Mouse (Mus musculus) liver, embryonic 15.5 days (tissue): ENCODE measurements around the gene Elovl1. TPM values are rescaled to one million over a fixed set of nuclear protein-coding genes. Genes with fewer than 3 reads are reported as not detected.

Experiments
- ATAC-seq: fragments of 200-750 bp; cut with Nextera tagmentation; 2 replicates; pipeline ENCODE4 v1.8.0; 2017; ENCODE audit warnings: moderate number of reproducible peaks, mild to moderate bottlenecking, moderate library complexity; ENCODE audit not compliant: insufficient read depth
- H3K27ac ChIP-seq: fragments of 300-500 bp; sonication (generic); replicated peaks from 2 replicates; pipeline ENCODE4 v1.5.1; 2015; ENCODE audit warnings: mild to moderate bottlenecking, inconsistent platforms
- H3K27me3 ChIP-seq: fragments of 300-500 bp; sonication (generic); 2 replicates; pipeline ENCODE4 v1.6.1; 2015; ENCODE audit warnings: mild to moderate bottlenecking, inconsistent platforms
- H3K36me3 ChIP-seq: fragments of 300-500 bp; sonication (generic); replicated peaks from 2 replicates; pipeline ENCODE4 v1.6.1; 2015; ENCODE audit warnings: moderate library complexity, mild to moderate bottlenecking, inconsistent platforms
- H3K4me1 ChIP-seq: fragments of 300-500 bp; sonication (generic); replicated peaks from 2 replicates; pipeline ENCODE4 v1.6.1; 2015; ENCODE audit warnings: inconsistent platforms
- H3K4me2 ChIP-seq: fragments of 300-500 bp; sonication (generic); 2 replicates; pipeline ENCODE4 v1.6.1; 2015; ENCODE audit warnings: moderate library complexity, mild to moderate bottlenecking, inconsistent platforms
- H3K4me3 ChIP-seq: fragments of 300-500 bp; sonication (generic); replicated peaks from 2 replicates; pipeline ENCODE4 v1.5.1; 2015; ENCODE audit warnings: mild to moderate bottlenecking, inconsistent platforms
- H3K9ac ChIP-seq: fragments of 300-500 bp; sonication (generic); 2 replicates; pipeline ENCODE4 v1.6.1; 2015; ENCODE audit warnings: moderate library complexity, mild to moderate bottlenecking, inconsistent platforms
- H3K9me3 ChIP-seq: fragments of 300-500 bp; sonication (generic); replicated peaks from 2 replicates; pipeline ENCODE4 v1.6.1; 2016; ENCODE audit warnings: inconsistent platforms
- WGBS: fragments of 180-500 bp; shearing (Covaris S2); methylation state at CpG from one replicate; pipeline ENCODE4 v1.1.7; 2015; ENCODE audit warnings: mixed read lengths; ENCODE audit not compliant: insufficient replicate concordance; 5-methylcytosine and 5-hydroxymethylcytosine counted together
- polyA plus RNA-seq: library from polyadenylated mRNA; unstranded; fragments of >200 nt; fragmentation: Nextera tagmentation; extraction: Ambion mirVana; gene quantifications from 2 replicates; pipeline ENCODE4 v1.2.1, GENCODE M21; 2015

The Elovl1 gene
- polyA plus RNA-seq, 1 experiment from 2014 or later = 83.4 TPM

DNA sequence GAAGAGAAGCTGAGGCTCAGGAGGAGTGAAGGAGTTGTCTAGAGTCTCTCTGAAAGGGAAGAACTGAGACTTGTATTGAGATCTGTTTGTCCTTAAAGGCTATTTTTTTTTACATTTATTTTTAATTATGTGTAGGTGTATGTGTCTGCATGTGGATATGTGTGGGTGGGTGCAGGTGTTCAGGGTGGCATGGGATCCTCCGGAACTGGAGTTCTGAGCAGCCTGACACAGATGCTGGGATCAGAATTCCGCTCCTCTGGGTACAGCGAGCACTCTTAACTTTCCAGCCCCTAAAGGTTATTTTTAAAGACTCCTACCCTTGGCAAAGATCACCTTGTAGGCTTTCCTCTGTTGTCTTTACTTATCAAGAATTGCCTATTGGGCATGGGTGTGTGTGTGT lies 37.1 kb downstream of the Elovl1 start:
- ATAC-seq = no peak
- no peak overlapping the region for H3K9ac ChIP-seq
- H3K4me3 ChIP-seq = no peak overlapping the region

GRCm38 (mm10) chr4:118465697-118466163 lies 37.8 kb downstream of the Elovl1 start:
- Histone ChIP-seq H3K27ac (no peak overlapping the region), H3K9me3 (no peaks in the 10 kb centered on the region), H3K4me2 (no peak overlapping the region), H3K4me1 (no peaks in the 10 kb centered on the region), H3K27me3 (no peaks in the 10 kb centered on the region), H3K4me3 (no peak overlapping the region), H3K9ac (no peak overlapping the region), H3K36me3 (no peaks in the 10 kb centered on the region)
- 0 out of 2 replicates have a peak, but pooled peaks have one; percentile 31 for ATAC-seq
- WGBS = 20% methylated on average over 11 of the region's 11 CpGs

More for the DNA sequence above, 37.1 kb downstream of the Elovl1 start:
- no peak overlapping the region for H3K27ac ChIP-seq
- no peaks in the 10 kb centered on the region for H3K36me3 ChIP-seq
- no peaks in the 10 kb centered on the region for H3K27me3 ChIP-seq
- no peaks in the 10 kb centered on the region for H3K9me3 ChIP-seq
- H3K4me2 ChIP-seq = no peak overlapping the region
- H3K4me1 ChIP-seq = no peaks in the 10 kb centered on the region
- 69% methylated on average over 3 of the region's 3 CpGs for WGBS

GRCm38 (mm10) chr4:118471281-118471680 lies 43.4 kb downstream of the Elovl1 start:
- Histone ChIP-seq H3K36me3 (no peaks in the 10 kb centered on the region), H3K4me1 (no peaks in the 10 kb centered on the region), H3K27me3 (no peaks in the 10 kb centered on the region), H3K4me2 (no peak overlapping the region), H3K4me3 (no peak overlapping the region), H3K9ac (no peak overlapping the region), H3K9me3 (no peaks in the 10 kb centered on the region), H3K27ac (no peak overlapping the region)
- no peak for ATAC-seq
- 78% methylated on average over 6 of the region's 6 CpGs for WGBS

- H3K27ac ChIP-seq = no peak overlapping the region
- no peaks in the 10 kb centered on the region for H3K27me3 ChIP-seq
- no peak overlapping the region for H3K9ac ChIP-seq
- H3K4me3 ChIP-seq = no peak overlapping the region
- no peaks in the 10 kb centered on the region for H3K4me1 ChIP-seq
- H3K9me3 ChIP-seq = no peaks in the 10 kb centered on the region
- no peak for ATAC-seq
- 78% methylated on average over 11 of the region's 11 CpGs for WGBS
- no peak overlapping the region for H3K4me2 ChIP-seq
- no peaks in the 10 kb centered on the region for H3K36me3 ChIP-seq
Measured at GRCm38 (mm10) chr4:118472687-118473086, 44.8 kb downstream of the Elovl1 start.

- Histone ChIP-seq H3K4me1 (no peaks in the 10 kb centered on the region), H3K27ac (no peak overlapping the region), H3K9me3 (no peaks in the 10 kb centered on the region), H3K36me3 (no peaks in the 10 kb centered on the region), H3K4me3 (no peak overlapping the region), H3K27me3 (no peaks in the 10 kb centered on the region), H3K4me2 (no peak overlapping the region), H3K9ac (no peak overlapping the region)
- 66% methylated on average over 15 of the region's 15 CpGs for WGBS
- ATAC-seq = no peak
Measured at GRCm38 (mm10) chr4:118476773-118477530, 49.1 kb downstream of the Elovl1 start.

Other genes starting within 250 kb of the Elovl1 start
- gene Kdm4a, start 248.1 kb upstream of the Elovl1 start, polyA plus RNA-seq = 9.0 and 10.1 TPM in 2 replicates
- gene Ptprf, start 136.7 kb upstream of the Elovl1 start, polyA plus RNA-seq = 9.8 and 12.7 TPM in 2 replicates
- gene Szt2, start 18.8 kb upstream of the Elovl1 start, polyA plus RNA-seq = 2.4 and 2.5 TPM in 2 replicates
- gene Med8, start 18.8 kb upstream of the Elovl1 start, polyA plus RNA-seq = 65.5 and 73.5 TPM in 2 replicates
- gene Cdc20, start 9.3 kb downstream of the Elovl1 start, polyA plus RNA-seq = 170 and 187 TPM in 2 replicates
- 6.3 and 7.3 TPM in 2 replicates for gene Mpl, start 29.4 kb downstream of the Elovl1 start, polyA plus RNA-seq
- 6.2 and 8.2 TPM in 2 replicates for gene Tie1, start 62.0 kb downstream of the Elovl1 start, polyA plus RNA-seq
- gene 2610528J11Rik, start 98.9 kb downstream of the Elovl1 start, polyA plus RNA-seq = 6.4 and 6.8 TPM in 2 replicates
- 1.9 and 2.0 TPM in 2 replicates for gene Tmem125, start 116.0 kb downstream of the Elovl1 start, polyA plus RNA-seq
- 0.75 and 0.82 TPM in 2 replicates for gene Cfap57, start 192.7 kb downstream of the Elovl1 start, polyA plus RNA-seq
- 50.8 and 62.9 TPM in 2 replicates for gene Ebna1bp2, start 192.7 kb downstream of the Elovl1 start, polyA plus RNA-seq
- not detected in 2 replicates for gene Olfr62, start 230.9 kb downstream of the Elovl1 start, polyA plus RNA-seq